ENCODE assay signal across 9 mouse cellular contexts in the genomic region with DNA sequence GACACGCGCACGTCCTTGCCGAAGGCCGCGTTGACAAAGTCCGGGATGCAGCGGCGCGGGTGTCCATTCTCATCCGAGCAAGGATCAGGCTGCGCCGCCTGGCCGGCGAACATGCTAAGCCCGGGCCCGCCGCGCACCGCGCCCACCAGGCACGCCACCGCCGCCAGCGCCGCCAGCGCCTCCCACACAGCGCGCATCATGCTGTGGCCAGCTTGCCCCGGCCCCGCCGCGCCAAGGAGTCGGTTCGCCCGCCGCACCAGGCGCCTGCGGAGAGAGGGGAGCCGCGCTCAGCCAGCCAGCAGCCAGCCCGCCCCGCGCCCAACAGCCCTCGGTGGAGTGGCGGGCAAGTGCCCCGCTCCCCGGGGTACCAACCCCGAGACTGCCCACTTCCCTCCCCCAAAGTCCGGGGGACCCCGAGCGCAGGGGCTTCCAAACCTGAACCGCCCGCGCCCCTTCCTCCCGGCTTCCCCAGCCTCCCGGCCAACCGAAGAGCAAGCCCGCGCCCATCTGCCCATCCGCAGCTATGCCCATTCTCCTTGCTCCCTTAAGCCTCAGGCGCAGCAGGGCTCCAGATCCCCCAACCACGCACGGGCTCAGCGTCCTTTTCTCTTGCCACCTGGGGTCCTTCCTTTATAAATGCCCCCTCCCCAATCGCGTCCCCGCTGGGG. TPM values are rescaled to one million over a fixed set of nuclear protein-coding genes. Genes with fewer than 3 reads are reported as not detected.
DNase-seq lines count a peak whose midpoint lies in the region; ATAC-seq and TF ChIP-seq lines count a peak whose summit lies in the region.
"Had no signal": no experiment of that assay in that cellular context is flagged by ENCODE, and none has a peak within 500 bp of the region (broad histone marks: within the 10 kb centered on the region; RNA-seq: fewer than 3 reads in every experiment).

No protein-coding gene starts in this region.

- H3K9ac ChIP-seq in forebrain, postnatal 0 days, result peak overlapping the region; percentile 50
- peak overlapping the region; percentile 72 for H3K9ac ChIP-seq in intestine, embryonic 16.5 days (ENCODE audit: low read depth, low read length)
- H3K9ac ChIP-seq in stomach, postnatal 0 days (ENCODE audit: low read length), result peak overlapping the region; percentile 65

- no peak for DNase-seq in layer of hippocampus, adult 2 months (ENCODE audit: low spot score in 2 of 2)
- DNase-seq in layer of hippocampus, adult 8-10 months (ENCODE audit: low spot score in 2 of 2), result no peak
- peak; percentile 46 for DNase-seq in adrenal gland, adult 2 months
- DNase-seq in forebrain, postnatal 0 days, result peak; percentile 32
- peak; percentile 37 for DNase-seq in lung, postnatal 14 days
- DNase-seq in stomach, postnatal 0 days (ENCODE audit: low spot score), result peak; percentile 41
- DNase-seq in layer of hippocampus, adult 11-12 months (ENCODE audit: low spot score), result no peak

- H3K4me3 ChIP-seq in layer of hippocampus, adult 2 months, result peak overlapping the region; percentile 63
- H3K4me3 ChIP-seq in forebrain, postnatal 0 days (ENCODE audit: low read depth, low read length), result peak overlapping the region; percentile 50
- H3K4me3 ChIP-seq in intestine, embryonic 16.5 days (ENCODE audit: low read length), result peak overlapping the region; percentile 73
- peak overlapping the region; percentile 72 for H3K4me3 ChIP-seq in stomach, postnatal 0 days (ENCODE audit: low read depth, low read length)

- no peaks in the 10 kb centered on the region for H3K36me3 ChIP-seq in forebrain, postnatal 0 days (ENCODE audit: insufficient read depth)
- H3K36me3 ChIP-seq in intestine, embryonic 16.5 days (ENCODE audit: control insufficient read depth, insufficient read depth, low read length), result no peaks in the 10 kb centered on the region
- H3K36me3 ChIP-seq in stomach, postnatal 0 days (ENCODE audit: control insufficient read depth, insufficient read depth, low read length), result no peaks in the 10 kb centered on the region

- peaks cover 48% of the 10 kb centered on the region for H3K27me3 ChIP-seq in forebrain, postnatal 0 days (ENCODE audit: insufficient read depth, low read length)
- peaks cover 52% of the 10 kb centered on the region for H3K27me3 ChIP-seq in intestine, embryonic 16.5 days (replicated peaks; ENCODE audit: control insufficient read depth, insufficient read depth, low read length)
- peaks cover 5% of the 10 kb centered on the region; the same call in 1 of the 2 replicates for H3K27me3 ChIP-seq in stomach, postnatal 0 days (ENCODE audit: control insufficient read depth, insufficient read depth, low read length)

- no peaks in the 10 kb centered on the region for H3K9me3 ChIP-seq in forebrain, postnatal 0 days (ENCODE audit: low read length)
- H3K9me3 ChIP-seq in intestine, embryonic 16.5 days (ENCODE audit: control insufficient read depth, low read length), result no peaks in the 10 kb centered on the region
- no peaks in the 10 kb centered on the region for H3K9me3 ChIP-seq in stomach, postnatal 0 days (ENCODE audit: control insufficient read depth, low read length)

- under 1% methylated on average over 45 of the region's 68 CpGs for WGBS in forebrain, postnatal 0 days
- WGBS in intestine, embryonic 16.5 days, result under 1% methylated on average over 52 of the region's 68 CpGs
- WGBS in stomach, postnatal 0 days, result 0% methylated on average over 57 of the region's 68 CpGs

- no peak for TF ChIP-seq CTCF in layer of hippocampus, adult 2 months (conservative IDR thresholded peaks at IDR 0.05)
- TF ChIP-seq CTCF in forebrain, postnatal 0 days (IDR thresholded peaks at IDR 0.05; ENCODE audit: low read depth), result no peak
- no peak for TF ChIP-seq CTCF in stomach, postnatal 0 days (IDR thresholded peaks at IDR 0.05; ENCODE audit: low read depth)

- H3K4me1 ChIP-seq in forebrain, postnatal 0 days (ENCODE audit: insufficient read depth), result peaks cover 7% of the 10 kb centered on the region; the same call in 1 of the 2 replicates
- peaks cover 21% of the 10 kb centered on the region for H3K4me1 ChIP-seq in intestine, embryonic 16.5 days (ENCODE audit: control insufficient read depth, insufficient read depth, low read length)
- H3K4me1 ChIP-seq in stomach, postnatal 0 days (replicated peaks; ENCODE audit: control insufficient read depth, insufficient read depth), result 0 out of 2 replicates have a peak, but pooled peaks cover 3% of the 10 kb centered on the region

- no peak for TF ChIP-seq EP300 in stomach, postnatal 0 days (optimal IDR thresholded peaks at IDR 0.05)

- peak; percentile 42 for ATAC-seq in forebrain, postnatal 0 days
- ATAC-seq in intestine, embryonic 16.5 days, result peak; percentile 49
- ATAC-seq in stomach, postnatal 0 days (ENCODE audit: low FRiP score, low TSS enrichment), result peak; percentile 49; the same call in 1 of the 2 replicates

- H3K27ac ChIP-seq in layer of hippocampus, adult 2 months, result no peak overlapping the region
- H3K27ac ChIP-seq in forebrain, postnatal 0 days (ENCODE audit: low read depth, low read length), result no peak overlapping the region; the same call in 1 of the 2 replicates
- H3K27ac ChIP-seq in intestine, embryonic 16.5 days (ENCODE audit: low read length), result peak overlapping the region; percentile 75
- H3K27ac ChIP-seq in stomach, postnatal 0 days (replicated peaks), result peak overlapping the region; percentile 76; the same call in 1 of the 2 replicates

- peak overlapping the region; percentile 92 for H3K4me2 ChIP-seq in forebrain, postnatal 0 days (ENCODE audit: low read depth)
- H3K4me2 ChIP-seq in intestine, embryonic 16.5 days (ENCODE audit: low read depth, low read length), result peak overlapping the region; percentile 95
- H3K4me2 ChIP-seq in stomach, postnatal 0 days (replicated peaks; ENCODE audit: low read depth), result peak overlapping the region; percentile 93

RNA-seq across cellular contexts. Expression of a gene that starts 14.6 kb away (rescaled TPM):
- total RNA-seq in layer of hippocampus, adult 2 months (2021), result 1 to 10 TPM; 5.9 to 7.2 TPM
- total RNA-seq in layer of hippocampus, adult 8-10 months (2022), result 1 to 10 TPM; 6.0 to 7.3 (median 7.0) TPM
- total RNA-seq in adrenal gland, adult 2 months (2021), result 10 to 100 TPM in 1 of 2 experiments, 1 to 10 TPM in 1; 9.9 to 16.1 TPM
- polyA plus RNA-seq in adrenal gland, adult 2 months (2012; rRNA removed), result 16.0 and 19.9 TPM in 2 replicates
- 22.9 and 35.5 TPM in 2 replicates for total RNA-seq in forebrain, postnatal 0 days (2014; rRNA removed)
- 4.0 and 6.0 TPM in 2 replicates for polyA plus RNA-seq in forebrain, postnatal 0 days (2015; fragmentation: Nextera tagmentation; extraction: Ambion mirVana)
- 5.6 and 6.2 TPM in 2 replicates for polyA plus RNA-seq in intestine, embryonic 16.5 days (2015; fragmentation: Nextera tagmentation; extraction: Ambion mirVana)
- polyA plus RNA-seq in stomach, postnatal 0 days (2015; fragmentation: Nextera tagmentation; extraction: Ambion mirVana), result 7.4 and 8.5 TPM in 2 replicates
- total RNA-seq: neutrophil, adult 5-6 weeks had no signal

RNA-seq across cellular contexts. Expression of a gene that starts 45.9 kb away (rescaled TPM):
- total RNA-seq in layer of hippocampus, adult 2 months (2021), result 1 to 10 TPM; 1.4 to 1.9 TPM
- total RNA-seq in layer of hippocampus, adult 8-10 months (2022), result 1 to 10 TPM; 1.7 to 6.8 (median 3.3) TPM
- total RNA-seq in adrenal gland, adult 2 months (2021), result 1 to 10 TPM; 1.4 to 3.2 TPM
- polyA plus RNA-seq in adrenal gland, adult 2 months (2012; rRNA removed), result 1.6 TPM in 2 replicates
- 0.54 and 1.8 TPM in 2 replicates for total RNA-seq in forebrain, postnatal 0 days (2014; rRNA removed)
- 0.24 and 0.54 TPM in 2 replicates for polyA plus RNA-seq in forebrain, postnatal 0 days (2015; fragmentation: Nextera tagmentation; extraction: Ambion mirVana)
- 0.54 and 0.65 TPM in 2 replicates for polyA plus RNA-seq in intestine, embryonic 16.5 days (2015; fragmentation: Nextera tagmentation; extraction: Ambion mirVana)
- 0.24 and 0.36 TPM in 2 replicates for polyA plus RNA-seq in stomach, postnatal 0 days (2015; fragmentation: Nextera tagmentation; extraction: Ambion mirVana)

Comparison
In these comparisons a context has a peak if more than half of its experiments do, and no peak if none do; other contexts are left out.
1. DNase-seq: peak in adrenal gland, adult 2 months (single experiment), forebrain, postnatal 0 days (single experiment), lung, postnatal 14 days (single experiment) and stomach, postnatal 0 days (single experiment); none in layer of hippocampus, adult 2 months (0 of 2), layer of hippocampus, adult 8-10 months (0 of 2) and layer of hippocampus, adult 11-12 months (single experiment).
2. H3K27ac ChIP-seq: peak in intestine, embryonic 16.5 days (single experiment) and stomach, postnatal 0 days (single experiment); none in layer of hippocampus, adult 2 months (single experiment) and forebrain, postnatal 0 days (single experiment).
3. Peak in every context shown above with its lines, with median percentiles within 50 percentile points of each other: H3K4me3 ChIP-seq, ATAC-seq, H3K4me2 ChIP-seq and H3K9ac ChIP-seq.